Mouse (Mus musculus) C2C12 (cell line): Measurements from ENCODE around the gene Snrpd3.

ENCODE experiments used
- CEBPB ChIP-seq: IDR thresholded peaks from one replicate; pipeline ENCODE4 v1.6.1; 2011; ENCODE audit warnings: low read depth, mild to moderate bottlenecking, control low read depth, moderate library complexity
- CTCF ChIP-seq: IDR thresholded peaks from one replicate; pipeline ENCODE4 v1.5.1; 2011; ENCODE audit not compliant: control insufficient read depth, insufficient read depth, insufficient read length
- MYOG ChIP-seq: IDR thresholded peaks from one replicate; pipeline ENCODE4 v1.6.1; 2011; ENCODE audit not compliant: control insufficient read depth, insufficient read length; ENCODE audit errors: extremely low read depth
- USF1 ChIP-seq: IDR thresholded peaks from one replicate; pipeline ENCODE4 v1.6.1; 2011; ENCODE audit warnings: low read depth, mild to moderate bottlenecking, control low read depth, moderate library complexity

DNA sequence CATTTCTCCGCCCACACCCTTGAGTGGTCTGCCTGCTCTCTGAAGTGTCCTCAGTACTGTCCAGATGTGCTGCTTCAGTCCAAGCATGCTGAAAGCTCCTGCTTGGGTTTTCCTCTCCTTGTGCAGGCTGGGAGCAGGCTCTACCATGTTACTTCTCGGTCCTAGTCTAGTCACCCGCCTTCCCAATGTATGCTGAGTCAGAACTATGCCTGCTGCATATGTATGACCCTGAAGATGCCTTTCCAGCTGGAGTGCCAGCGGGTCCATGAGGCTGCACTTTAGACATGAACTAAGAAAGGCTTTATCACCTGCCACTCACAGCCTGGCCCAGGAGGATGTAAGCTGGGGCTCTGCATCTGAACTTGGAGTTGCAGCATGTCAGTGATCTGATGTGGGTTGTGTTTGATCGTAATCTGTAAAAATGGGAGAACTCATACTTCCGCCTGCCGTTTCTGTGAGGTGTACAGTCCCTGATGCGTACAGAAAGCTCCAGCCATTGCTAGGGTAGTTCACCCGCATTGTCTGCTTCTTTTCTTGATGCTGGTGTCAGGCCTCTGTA is 14.3 kb downstream of the Snrpd3 start:
- TF ChIP-seq CTCF: no peak
- TF ChIP-seq USF1: no peak
- no peak for TF ChIP-seq CEBPB
- TF ChIP-seq MYOG: no peak
